Mouse (Mus musculus) testis, postnatal 10 days (tissue): ENCODE data around the gene Mtif2.
"Not testable (repeated sequence)": the region's sequence is repeated elsewhere in the genome, so short reads cannot be mapped to it uniquely, and the experiment has no call there.

ENCODE experiments used
- DNase-seq: peaks from one replicate; pipeline ENCODE4 v3.0.0; 2021; ENCODE audit warnings: low spot score

Gene Mtif2

GRCm38 (mm10) chr11:29525988-29526794 is at the start of gene Mtif2:
Gene Mtif2, plus strand, starts transcription at chr11:29526408.
- DNase-seq = peak; percentile 85

- DNase-seq = no peak
Measured at GRCm38 (mm10) chr11:29493135-29493534, 33.1 kb upstream of the Mtif2 start.

- no peak for DNase-seq
Measured at GRCm38 (mm10) chr11:29496962-29497361, 29.2 kb upstream of the Mtif2 start.

- no peak for DNase-seq
Measured at GRCm38 (mm10) chr11:29503948-29504893, 22.0 kb upstream of the Mtif2 start.

- DNase-seq = no peak
Measured at GRCm38 (mm10) chr11:29504899-29505625, 21.1 kb upstream of the Mtif2 start.

GRCm38 (mm10) chr11:29509421-29509820 is 16.8 kb upstream of the Mtif2 start:
- DNase-seq = no peak

- no peak for DNase-seq
Measured at GRCm38 (mm10) chr11:29512818-29513535, 13.2 kb upstream of the Mtif2 start.

- DNase-seq = no peak
Measured at GRCm38 (mm10) chr11:29514325-29514681, 11.9 kb upstream of the Mtif2 start.

- DNase-seq = peak; percentile 95
Measured at GRCm38 (mm10) chr11:29514682-29515412, 11.4 kb upstream of the Mtif2 start, which contains the start of gene Prorsd1. Gene Prorsd1, minus strand, starts transcription at chr11:29515033.

- no peak for DNase-seq
Measured at GRCm38 (mm10) chr11:29538201-29538600, 12.0 kb downstream of the Mtif2 start.

GRCm38 (mm10) chr11:29544225-29544945 is 18.2 kb downstream of the Mtif2 start:
- DNase-seq = no peak

- not testable (repeated sequence) for DNase-seq
Measured at GRCm38 (mm10) chr11:29545150-29545752, 19.0 kb downstream of the Mtif2 start.

GRCm38 (mm10) chr11:29546297-29546696 is 20.1 kb downstream of the Mtif2 start:
- not testable (repeated sequence) for DNase-seq

- DNase-seq = no peak
Measured at GRCm38 (mm10) chr11:29546762-29547161, 20.6 kb downstream of the Mtif2 start.

- no peak for DNase-seq
Measured at GRCm38 (mm10) chr11:29547249-29547751, 21.1 kb downstream of the Mtif2 start.

GRCm38 (mm10) chr11:29547752-29548503 is 21.7 kb downstream of the Mtif2 start, which contains the start of the genes Clhc1 and Rps27a:
Gene Clhc1, plus strand, starts transcription at chr11:29547950.
Gene Rps27a, minus strand, starts transcription at chr11:29548109.
- peak; percentile 97 for DNase-seq

- DNase-seq = no peak
Measured at GRCm38 (mm10) chr11:29548504-29549424, 22.6 kb downstream of the Mtif2 start.
